Mouse (Mus musculus): ENCODE measurements at regions not wholly inside any gene's neighbourhood (a gene's known extent, or its start where the extent isn't known, plus 50 kb on each side); places are given as distances from the start of the nearest gene placed in this dataset.
"Not testable (repeated sequence)": the region's sequence is repeated elsewhere in the genome, so short reads cannot be mapped to it uniquely, and the experiment has no call there.

DNA sequence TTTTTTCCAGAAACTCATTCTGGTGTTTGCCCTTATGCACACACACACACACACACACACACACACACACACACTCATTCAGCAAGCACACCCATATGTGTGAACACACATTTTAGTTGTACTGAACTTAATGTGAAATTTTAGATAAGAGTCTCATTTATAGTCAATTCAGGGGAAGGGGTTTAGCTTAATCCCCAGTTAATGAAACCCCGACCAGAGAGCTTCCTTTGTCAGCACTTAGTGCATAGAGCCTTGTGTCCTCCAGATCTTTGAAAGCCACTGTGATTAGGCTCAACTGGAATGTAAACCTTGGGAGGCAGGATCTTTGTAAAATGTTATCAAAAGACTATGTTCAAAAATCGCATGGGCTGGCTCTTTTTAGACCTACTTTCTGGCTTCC, 53.4 kb downstream of the Rps12 start:
- DNase-seq = no peak

DNA sequence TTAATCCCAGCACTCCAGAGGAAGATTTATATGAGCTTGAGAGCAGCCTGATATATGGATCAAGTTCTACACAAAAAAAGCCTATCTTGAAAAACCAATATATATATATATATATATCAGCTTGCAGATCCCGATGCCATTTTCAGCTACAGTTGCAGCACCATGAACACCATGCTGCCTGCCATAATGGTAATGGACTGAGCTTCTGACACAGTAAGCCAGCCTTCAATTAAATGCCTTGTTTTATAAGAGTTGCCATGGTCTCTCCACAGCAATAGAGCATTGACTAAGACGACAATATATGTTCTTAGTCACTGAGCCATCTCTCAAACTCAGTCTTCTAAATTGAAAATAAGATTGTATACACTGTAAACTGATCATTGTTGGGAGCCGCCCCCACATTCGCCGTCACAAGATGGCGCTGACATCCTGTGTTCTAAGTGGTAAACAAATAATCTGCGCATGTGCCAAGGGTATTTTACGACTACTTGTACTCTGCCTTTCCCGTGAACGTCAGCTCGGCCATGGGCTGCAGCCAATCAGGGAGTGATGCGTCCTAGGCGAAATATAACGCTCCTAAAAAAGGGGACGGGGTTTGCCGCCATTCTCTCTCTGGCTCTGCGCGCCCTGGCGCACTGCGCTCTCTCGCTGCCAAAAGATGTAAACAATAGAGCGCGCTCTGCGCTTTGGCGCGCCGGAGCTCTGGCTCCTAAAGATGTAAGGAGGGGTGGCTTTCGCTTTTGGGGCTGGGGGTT, 60.9 kb downstream of the Rps12 start:
- DNase-seq = not testable (repeated sequence)

DNA sequence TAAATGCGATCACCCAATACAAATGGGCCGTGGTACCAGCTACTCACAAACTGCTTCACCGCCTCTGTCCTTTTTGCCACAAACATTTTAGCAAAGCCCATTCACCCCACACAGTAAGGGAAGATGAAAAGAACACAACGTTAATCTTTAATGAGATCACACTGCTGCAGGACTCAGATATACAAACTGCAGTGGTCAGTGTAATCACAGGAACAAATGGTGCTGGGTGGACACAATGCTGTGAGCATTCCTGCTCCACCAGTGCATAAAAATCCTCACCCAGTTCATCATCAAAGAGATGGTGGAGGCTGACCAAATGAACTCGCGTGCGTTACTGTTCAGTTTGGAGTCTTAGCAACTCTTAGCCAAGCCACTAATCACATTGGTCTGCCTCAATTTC, 69.0 kb downstream of the Rps12 start:
- DNase-seq = no peak

DNA sequence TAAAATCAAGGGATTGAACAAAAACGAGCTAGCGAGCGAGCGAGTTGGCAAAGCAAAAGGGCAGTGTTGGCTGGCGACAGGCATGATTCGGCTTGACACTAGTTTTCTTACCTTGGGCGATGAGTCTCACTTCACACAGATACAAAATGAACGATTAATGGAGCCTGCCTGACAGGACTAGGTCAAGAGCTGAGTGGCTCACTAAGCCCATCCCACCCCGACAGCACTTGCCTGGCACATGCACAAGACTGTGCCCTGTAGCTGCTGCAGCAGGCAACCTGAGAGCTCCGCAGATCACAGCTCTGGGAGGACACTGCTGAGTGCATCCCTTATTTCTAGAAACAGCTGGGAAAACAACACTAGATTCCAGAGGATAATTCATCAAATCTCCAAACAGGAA, 71.6 kb downstream of the Rps12 start:
- DNase-seq = no peak

DNA sequence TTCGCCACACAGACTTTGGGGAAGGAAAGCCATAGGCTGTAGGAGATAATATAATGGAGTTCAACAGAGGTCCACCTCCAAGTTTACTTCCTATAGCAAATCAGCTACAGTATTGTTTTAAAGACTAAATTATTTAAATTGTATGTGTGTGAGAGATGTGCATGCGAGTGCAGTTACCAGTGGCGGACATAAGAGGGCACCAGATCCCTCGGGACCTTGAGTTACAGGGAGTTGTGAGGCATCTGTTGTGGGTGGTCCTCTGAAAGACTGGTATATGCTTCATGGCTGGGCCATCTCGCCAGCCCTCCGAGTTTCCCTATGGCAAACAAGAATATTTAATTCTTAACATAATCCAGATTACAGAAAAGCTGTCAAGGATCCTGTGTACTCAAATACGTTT, 72.0 kb downstream of the Rps12 start:
- no peak for DNase-seq

DNA sequence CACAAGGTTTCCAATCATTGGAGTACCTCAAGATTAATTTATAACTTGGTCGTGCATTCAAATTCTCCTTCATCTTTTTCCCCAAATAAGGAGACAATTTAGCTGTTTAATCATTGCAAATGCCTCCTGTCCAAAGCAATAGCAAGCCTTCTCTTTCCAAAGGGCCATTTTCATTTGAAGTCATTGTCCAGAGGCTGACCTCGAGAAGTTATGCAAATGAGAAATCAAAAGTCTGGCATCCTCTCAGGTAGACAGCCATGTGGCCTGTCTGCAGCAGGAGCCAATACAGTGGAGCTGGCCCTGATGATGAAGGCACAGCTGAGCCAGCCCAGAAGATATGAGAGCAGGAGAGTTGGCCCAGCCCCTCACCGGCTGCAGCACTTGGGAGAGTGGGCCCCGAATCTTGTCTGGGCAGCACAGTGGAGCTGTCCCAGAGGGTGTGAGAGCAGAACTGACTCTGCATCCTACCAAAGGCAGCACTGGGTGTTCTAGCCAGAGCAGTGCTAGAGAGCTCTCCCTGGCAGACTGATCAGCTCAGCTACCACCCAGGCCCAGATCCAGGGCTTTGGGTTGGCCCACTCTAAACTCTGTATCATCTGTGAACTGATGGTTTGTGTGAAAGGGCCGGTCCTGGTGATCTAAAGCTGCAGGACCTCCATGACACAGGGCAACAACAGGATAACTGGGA, 74.2 kb downstream of the Rps12 start:
- DNase-seq = no peak

DNA sequence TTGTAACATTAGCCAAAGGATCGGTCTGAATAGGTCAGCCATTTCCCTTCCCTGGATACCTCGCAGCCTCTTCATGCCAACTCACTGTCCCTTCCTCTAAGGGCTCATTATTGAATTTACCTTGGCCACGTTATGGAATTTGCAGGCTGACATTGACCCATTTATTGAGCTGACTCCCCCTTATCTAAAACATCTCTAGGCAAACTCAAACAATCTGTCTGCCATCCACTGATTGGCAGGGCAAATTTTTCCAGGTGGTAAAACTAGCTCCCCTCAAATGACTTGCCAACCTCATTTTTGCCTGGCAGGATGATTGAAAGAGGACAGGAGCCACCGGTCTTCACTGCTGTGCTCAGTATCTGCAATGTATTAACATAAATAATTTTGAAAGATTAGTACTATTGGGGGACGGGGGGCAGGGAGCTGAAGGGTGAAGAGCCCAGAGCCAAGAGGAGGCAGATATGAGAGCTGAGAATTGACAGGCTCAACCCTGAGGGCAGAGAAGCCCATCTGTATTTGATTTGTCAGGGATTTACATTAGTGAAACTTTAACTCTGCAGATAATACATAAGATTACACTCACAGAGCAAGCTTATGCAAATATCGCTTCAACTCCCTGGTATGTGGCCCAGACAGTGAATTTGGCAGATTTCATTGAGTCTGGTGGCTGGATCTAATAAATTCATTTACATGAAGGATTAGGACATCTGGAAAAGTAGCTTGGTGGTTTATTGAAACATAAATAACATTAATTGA, 75.5 kb downstream of the Rps12 start:
- DNase-seq = no peak

DNA sequence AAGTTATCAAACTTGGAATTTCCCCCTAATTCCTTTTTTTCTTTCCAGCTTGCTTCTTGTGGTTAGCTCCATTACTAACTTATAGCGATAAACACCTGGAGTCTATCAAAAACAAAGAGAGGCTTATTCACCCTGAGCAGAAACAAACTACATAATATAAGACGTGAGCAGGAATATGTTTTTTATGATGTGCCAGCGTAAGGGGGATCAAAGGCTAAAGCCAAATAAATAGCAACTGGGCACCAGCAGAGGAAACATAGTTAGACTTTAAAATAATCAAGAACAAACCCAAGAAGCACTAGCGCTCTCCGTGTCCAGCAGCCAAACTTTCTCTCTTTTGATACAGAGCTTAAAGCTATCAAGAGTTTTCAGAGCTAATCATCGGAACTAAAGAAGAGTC, 76.1 kb downstream of the Rps12 start:
- no peak for DNase-seq

DNA sequence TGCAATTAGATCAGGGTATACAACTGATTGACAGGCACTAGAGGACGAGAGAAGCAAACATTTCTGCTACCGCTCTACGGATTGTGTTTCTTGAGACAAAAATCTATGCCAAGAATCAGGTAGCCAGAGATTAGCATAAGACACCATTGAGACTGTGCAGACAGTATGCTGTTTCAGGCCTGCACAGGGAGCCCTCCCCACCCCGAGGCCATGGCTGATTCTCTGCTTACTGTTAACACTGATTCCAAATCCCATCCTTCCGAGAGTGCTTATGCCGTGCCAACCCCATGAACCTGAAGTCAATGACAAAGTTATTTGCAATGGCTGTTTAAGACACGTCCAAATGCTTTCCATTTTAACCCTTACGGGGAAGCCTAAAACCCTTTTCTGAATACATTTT, 78.8 kb downstream of the Rps12 start:
- DNase-seq = no peak

DNA sequence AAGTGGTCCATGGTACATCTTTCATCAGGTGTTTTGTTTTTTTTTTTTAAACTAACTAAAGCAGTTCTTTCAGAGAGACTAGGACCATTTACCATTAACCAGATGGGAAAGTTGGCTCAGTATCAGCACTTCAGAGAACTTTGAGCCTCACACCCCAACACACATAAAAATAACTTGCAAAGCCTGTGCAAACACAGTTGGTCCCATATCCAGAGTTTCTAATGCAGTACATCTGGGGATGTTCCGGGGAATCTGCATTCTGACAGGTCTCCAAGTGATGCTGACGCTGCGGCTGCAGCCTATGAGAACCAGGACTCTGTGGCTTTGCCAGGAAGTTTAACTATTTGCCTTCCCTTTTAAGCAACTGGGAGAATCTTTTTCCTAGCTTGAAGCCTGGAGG, 79.9 kb downstream of the Rps12 start:
- no peak for DNase-seq

DNA sequence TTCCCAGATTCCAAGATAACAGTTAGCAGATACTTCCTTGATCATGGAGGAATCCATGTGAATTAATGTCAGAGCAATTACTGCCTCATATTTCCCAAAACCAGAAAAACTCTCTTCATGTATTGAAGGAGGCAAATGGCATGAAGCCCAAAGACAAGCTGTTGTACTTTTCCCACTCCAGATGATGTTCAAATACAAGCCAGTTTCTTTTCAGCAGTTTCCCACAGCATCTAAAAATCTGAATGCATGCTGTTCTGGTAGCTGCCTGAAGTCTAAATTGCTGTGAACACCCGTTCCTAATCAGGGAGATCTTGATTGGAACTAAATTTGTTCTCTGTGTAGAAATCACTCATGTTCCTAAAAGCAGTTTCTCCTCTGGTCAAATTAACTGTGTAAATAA, 83.0 kb downstream of the Rps12 start:
- no peak for DNase-seq

DNA sequence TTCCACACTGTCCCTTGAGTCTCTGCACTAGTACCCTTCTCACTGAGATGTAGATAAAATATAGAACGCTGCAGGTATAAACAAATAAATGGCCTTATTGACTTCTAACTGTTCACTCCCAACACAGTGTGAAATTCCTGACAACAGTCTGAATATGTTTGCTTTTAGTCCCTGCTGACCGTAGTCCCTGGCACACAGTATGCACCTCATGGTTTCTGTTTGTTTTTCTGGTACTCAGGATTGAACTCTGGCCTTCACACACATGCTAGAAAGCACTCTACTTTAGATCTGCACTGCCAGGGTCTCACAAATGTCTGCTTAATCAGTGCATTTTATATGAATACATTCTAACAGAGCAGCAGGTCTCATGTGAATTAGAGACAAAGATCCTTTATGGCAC, 95.8 kb downstream of the Rps12 start:
- DNase-seq = no peak

DNA sequence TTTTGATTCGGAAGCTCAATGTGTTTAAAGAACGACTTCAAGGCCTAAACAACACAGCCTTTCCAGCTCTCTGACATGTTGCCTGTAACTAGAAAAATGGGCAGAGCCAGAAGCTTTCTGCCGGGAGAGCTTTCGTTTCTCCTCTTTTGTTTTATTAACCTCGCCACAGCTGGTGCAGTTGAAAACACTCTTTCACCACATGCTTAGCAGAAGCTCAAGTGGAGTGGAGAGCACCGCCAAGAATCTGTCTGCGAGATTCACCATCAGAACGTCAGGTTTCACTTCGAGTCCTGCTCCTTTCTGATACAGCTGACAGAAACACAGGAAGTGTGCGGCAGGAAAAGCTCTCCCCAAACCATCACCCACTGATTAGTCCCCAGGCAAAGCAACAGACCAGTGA, 100.1 kb downstream of the Rps12 start:
- DNase-seq = peak; percentile 18

DNA sequence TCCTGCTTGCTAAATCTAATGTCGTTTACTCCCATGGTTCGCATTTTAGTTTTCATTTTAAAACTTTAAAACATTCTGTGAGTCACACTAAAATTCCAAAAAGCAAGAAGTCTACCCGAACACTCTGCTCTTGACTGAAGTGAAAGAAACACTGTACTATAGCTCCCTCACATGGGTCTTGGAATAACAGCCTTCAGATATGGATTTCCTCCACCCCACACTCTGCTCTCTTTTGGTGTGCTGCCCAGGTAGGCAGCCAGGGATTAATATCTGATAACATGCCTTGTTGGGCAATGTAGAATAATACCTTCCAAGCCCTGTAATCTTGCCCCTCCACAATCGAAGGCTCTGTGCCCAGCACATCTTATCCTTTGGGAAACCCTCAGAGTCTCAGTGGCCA, 104.0 kb downstream of the Rps12 start:
- DNase-seq = no peak

DNA sequence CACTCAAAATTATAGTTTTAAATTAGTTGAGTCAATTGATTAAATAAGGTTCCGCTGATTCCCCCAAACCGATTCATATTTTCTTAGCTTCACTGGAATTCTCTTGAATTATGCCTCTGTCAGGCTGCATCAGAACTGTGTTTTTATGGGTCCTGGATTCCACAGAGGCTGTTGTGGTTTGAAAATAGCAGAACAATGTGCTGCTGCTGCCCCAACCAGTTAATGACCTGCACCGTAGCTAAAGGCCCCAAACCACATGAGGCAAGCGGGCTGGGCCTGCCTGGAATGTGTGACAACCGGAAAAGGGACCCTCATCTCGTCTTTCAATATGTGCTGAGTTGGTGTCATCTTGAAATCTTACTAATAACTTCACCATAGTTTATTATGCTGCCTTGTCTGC, 111.2 kb downstream of the Rps12 start:
- peak; percentile 31 for DNase-seq

DNA sequence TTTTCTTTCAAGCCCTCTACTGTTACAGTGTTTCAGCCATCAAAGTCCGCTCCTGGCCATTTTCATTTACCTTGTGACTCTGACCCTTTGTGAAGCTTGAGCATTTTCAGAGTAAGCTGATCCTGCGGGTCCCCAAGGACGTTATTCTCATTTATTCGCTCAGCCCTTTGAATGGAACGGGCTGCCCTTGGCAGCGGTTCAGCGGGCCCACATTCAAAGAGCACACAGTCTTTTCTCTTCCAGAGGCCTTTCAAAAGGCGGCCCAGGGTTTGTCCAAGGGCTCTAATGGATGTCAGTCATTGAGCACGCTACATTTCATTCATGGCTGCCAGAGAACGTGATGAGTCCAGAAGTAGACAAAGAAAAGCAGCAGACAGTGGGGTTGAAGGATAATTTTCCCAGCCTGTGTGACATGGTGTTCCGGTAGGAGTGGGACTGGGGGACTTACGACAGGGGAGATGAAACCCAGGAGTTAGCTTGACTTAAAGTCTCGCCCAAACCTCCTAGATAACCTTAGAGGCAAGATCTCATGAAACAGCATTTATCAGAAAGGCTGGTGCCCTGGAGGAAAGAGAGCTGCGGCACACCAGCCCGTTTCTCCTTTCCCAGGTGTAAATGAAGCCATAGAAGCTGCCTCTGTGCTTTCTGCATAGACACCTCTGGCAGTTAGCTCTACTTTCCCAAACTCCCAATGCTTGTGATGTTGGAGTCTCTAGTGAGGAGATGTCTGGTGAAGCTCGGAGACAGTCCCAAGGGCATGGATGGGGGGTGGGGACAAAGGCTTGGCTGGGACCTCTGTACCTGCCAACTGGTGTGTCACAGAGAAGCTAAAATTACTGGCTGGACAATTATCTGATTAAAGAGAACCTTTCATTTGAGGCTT, 112.2 kb downstream of the Rps12 start:
- DNase-seq = no peak

DNA sequence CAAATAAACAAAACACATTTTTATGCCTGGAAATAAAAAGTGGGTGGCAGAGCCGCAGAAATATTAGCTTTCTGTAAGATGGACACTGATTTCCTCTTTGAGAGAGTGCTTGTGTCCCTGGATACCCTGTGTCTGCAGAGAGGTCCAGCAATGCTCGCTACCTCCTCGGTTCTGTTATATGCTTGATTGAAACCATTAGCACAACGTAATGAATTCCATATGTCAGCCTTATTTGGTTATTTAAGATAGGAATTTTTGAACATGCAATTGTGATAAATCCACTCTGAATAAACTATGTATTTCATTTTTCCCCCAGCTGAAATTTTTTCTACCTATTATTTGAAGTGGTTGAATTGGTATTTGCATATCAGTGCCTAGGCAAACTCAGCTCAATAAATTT, 114.8 kb downstream of the Rps12 start:
- no peak for DNase-seq

DNA sequence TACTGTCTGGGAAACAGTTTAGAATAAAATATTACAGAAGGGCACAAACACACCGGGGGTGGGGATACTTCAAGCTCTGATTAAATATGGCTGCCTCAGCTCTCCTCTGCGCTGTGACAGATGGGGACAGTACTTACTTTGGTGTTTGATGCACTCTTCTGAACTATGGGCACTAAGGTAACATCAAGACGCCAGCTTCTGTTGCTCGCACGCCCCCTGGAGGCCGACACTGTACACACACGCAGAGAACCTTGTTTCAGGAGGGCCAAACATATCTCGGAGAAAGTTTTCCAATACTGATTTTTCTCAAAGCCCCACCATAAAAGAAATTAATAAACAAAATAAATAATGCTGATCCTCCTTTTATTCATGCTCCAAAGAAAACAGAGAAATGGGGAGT, 115.6 kb downstream of the Rps12 start:
- DNase-seq = peak; percentile 51

DNA sequence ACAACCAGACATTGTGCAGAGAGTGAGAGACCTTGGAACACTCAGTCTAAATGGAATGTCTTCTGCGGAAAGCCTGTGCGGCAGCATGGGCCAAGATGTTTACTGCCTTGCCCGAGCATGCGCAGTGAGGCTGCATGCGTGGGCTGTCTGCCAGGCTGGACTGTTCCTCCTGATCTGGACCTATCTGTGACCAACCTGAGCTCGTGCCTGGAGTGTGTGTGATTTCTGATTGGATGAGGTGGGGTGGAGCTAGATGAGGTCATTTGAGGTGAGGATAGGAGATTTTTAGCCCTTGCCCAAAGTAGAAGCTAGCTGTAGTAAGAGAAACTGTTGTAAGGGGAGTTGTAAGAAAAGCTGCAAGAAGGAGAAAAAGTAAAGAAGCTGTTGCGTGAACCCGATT, 121.2 kb downstream of the Rps12 start:
- DNase-seq = not testable (repeated sequence)

DNA sequence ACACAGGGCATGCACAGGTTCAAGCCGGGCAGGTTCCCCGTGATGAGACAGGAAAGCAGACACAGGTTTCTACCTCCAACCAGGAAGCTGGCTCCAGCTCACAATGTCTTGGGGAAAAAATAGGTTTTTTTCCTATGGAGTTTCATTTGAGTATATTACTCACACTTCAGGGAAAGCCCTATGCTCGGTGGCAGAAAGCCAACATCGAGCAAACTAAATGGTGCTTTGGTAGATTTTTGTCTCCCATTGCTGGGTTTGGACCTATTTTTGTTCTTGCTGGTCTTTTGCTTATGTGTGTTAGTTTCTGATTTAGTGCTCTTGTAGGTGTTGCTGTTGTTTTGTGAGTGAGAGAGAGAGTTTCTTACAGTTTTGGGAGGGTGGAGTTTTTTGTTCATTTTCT, 160.9 kb downstream of the Rps12 start:
- DNase-seq = no peak

DNA sequence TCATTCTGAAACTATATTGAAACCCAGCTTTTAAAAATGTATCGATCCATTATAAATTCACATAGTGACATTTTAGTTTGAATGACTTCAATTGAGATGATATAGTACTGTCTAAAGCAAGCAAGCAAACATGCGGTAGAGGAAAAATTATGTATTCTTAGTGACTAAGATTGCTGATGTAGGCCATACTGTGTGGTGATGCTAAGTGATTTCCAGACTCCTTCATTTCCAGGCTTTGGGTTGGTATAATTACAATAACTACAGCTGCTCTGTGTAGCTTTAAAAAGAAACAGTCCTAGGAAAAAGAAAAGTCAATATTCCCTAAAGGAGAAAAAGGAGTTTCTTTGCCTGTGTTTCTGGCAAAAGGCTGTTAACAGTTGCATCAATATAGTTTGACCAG, 175.0 kb downstream of the Rps12 start:
- DNase-seq = no peak

DNA sequence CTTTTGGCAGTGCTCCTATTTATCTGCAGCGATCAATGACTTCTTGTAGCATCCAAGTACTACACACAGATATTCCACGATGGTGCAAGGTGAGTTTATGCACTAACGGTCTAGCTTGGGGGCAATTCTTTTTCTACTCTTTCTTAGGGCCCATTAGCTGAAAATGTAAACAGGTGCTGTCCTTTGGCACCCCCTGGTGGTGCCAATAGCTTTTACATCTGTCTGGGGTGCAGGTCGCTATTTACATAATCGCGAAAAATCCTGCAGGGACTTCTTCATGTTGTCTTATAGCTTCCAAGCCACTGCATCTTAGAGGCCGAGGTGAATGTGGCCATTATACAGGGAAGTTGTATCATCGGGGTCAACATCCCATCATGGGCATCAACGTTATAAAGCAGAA, 175.9 kb downstream of the Rps12 start:
- DNase-seq = peak; percentile 79

DNA sequence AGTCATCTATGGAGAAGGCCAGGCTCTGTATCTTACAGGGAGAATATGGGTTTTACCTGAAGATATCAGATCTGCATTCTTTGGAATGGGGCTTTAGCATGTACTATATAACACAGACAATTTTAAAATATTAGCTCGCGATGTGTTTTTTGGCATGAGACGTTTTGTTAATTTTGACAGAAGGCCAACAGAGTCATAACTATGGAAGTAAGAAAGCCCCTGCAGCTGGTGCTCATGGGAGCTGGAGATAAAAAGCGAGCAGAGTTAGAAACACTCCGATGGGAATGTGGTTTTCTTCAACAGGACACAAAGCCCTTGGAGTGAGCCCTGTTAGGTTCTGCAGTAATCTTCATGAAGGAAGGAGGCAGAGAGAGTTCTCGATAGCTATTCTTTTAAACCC, 176.6 kb downstream of the Rps12 start:
- DNase-seq = peak; percentile 8
